Mouse (Mus musculus) embryonic facial prominence, embryonic 13.5 days (tissue): ENCODE measurements at regions not wholly inside any gene's neighbourhood (a gene's known extent, or its start where the extent isn't known, plus 50 kb on each side); places are given as distances from the start of the nearest gene placed in this dataset.

Experiments
- ATAC-seq: fragments of 200-750 bp; cut with Nextera tagmentation; 2 replicates; pipeline ENCODE4 v1.8.0; 2017; ENCODE audit warnings: low read depth; ENCODE audit not compliant: insufficient number of reproducible peaks, insufficient read depth, low FRiP score, low TSS enrichment
- H3K27ac ChIP-seq: fragments of 300-500 bp; sonication (generic); 2 replicates; pipeline ENCODE4 v1.5.1; 2015; ENCODE audit warnings: moderate library complexity, mild to moderate bottlenecking, inconsistent platforms
- H3K27me3 ChIP-seq: fragments of 300-500 bp; sonication (generic); 2 replicates; pipeline ENCODE4 v1.6.1; 2015; ENCODE audit warnings: mild to moderate bottlenecking, inconsistent platforms
- H3K36me3 ChIP-seq: fragments of 300-500 bp; sonication (generic); 2 replicates; pipeline ENCODE4 v1.6.1; 2015; ENCODE audit warnings: mild to moderate bottlenecking, inconsistent platforms
- H3K4me1 ChIP-seq: fragments of 300-500 bp; sonication (generic); 2 replicates; pipeline ENCODE4 v1.6.1; 2015; ENCODE audit warnings: inconsistent platforms
- H3K4me2 ChIP-seq: fragments of 300-500 bp; sonication (generic); 2 replicates; pipeline ENCODE4 v1.6.1; 2015; ENCODE audit warnings: moderate library complexity, mild to moderate bottlenecking, inconsistent platforms
- H3K4me3 ChIP-seq: fragments of 300-500 bp; sonication (generic); 2 replicates; pipeline ENCODE4 v1.5.1; 2015; ENCODE audit warnings: mild to moderate bottlenecking, inconsistent platforms
- H3K9ac ChIP-seq: fragments of 300-500 bp; sonication (generic); 2 replicates; pipeline ENCODE4 v1.6.1; 2015; ENCODE audit warnings: mild to moderate bottlenecking, inconsistent platforms
- H3K9me3 ChIP-seq: fragments of 300-500 bp; sonication (generic); 2 replicates; pipeline ENCODE4 v1.6.1; 2016; ENCODE audit warnings: inconsistent platforms
- WGBS: fragments of 180-500 bp; shearing (Covaris S2); methylation state at CpG from one replicate; pipeline ENCODE4 v1.1.7; 2015; ENCODE audit warnings: mixed read lengths; 5-methylcytosine and 5-hydroxymethylcytosine counted together

- Histone ChIP-seq H3K4me1 (peaks cover 14% of the 10 kb centered on the region), H3K36me3 (no peaks in the 10 kb centered on the region), H3K27me3 (no peaks in the 10 kb centered on the region), H3K4me3 (no peak overlapping the region), H3K27ac (no peak overlapping the region), H3K4me2 (no peak overlapping the region), H3K9ac (no peak overlapping the region), H3K9me3 (no peaks in the 10 kb centered on the region)
- 78% methylated on average over 12 of the region's 12 CpGs for WGBS
- ATAC-seq: no peak
Measured at GRCm38 (mm10) chr5:119586391-119587058, 83.9 kb upstream of the Tbx3 start.

- no peaks in the 10 kb centered on the region for H3K9me3 ChIP-seq
- no peak overlapping the region for H3K4me3 ChIP-seq
- H3K27me3 ChIP-seq: no peaks in the 10 kb centered on the region
- peaks cover 14% of the 10 kb centered on the region for H3K4me1 ChIP-seq
- H3K9ac ChIP-seq: no peak overlapping the region
- no peak overlapping the region for H3K27ac ChIP-seq
- ATAC-seq: no peak
- WGBS: 55% methylated on average over 12 of the region's 12 CpGs
- no peaks in the 10 kb centered on the region for H3K36me3 ChIP-seq
- no peak overlapping the region for H3K4me2 ChIP-seq
Measured at GRCm38 (mm10) chr5:119587239-119587811, 83.1 kb upstream of the Tbx3 start.

GRCm38 (mm10) chr5:119588340-119589272 is 81.9 kb upstream of the Tbx3 start:
- H3K9ac ChIP-seq: no peak overlapping the region
- no peaks in the 10 kb centered on the region for H3K36me3 ChIP-seq
- no peaks in the 10 kb centered on the region for H3K9me3 ChIP-seq
- ATAC-seq: no peak
- peaks cover 14% of the 10 kb centered on the region for H3K4me1 ChIP-seq
- no peak overlapping the region for H3K4me2 ChIP-seq
- H3K27me3 ChIP-seq: no peaks in the 10 kb centered on the region
- H3K4me3 ChIP-seq: no peak overlapping the region
- H3K27ac ChIP-seq: no peak overlapping the region
- 22% methylated on average over 9 of the region's 9 CpGs for WGBS

GRCm38 (mm10) chr5:119591271-119591670 is 79.2 kb upstream of the Tbx3 start:
- Histone ChIP-seq H3K36me3 (no peaks in the 10 kb centered on the region), H3K4me1 (peaks cover 14% of the 10 kb centered on the region), H3K4me3 (no peak overlapping the region), H3K9ac (no peak overlapping the region), H3K27me3 (no peaks in the 10 kb centered on the region), H3K4me2 (no peak overlapping the region), H3K9me3 (no peaks in the 10 kb centered on the region), H3K27ac (no peak overlapping the region)
- WGBS: 74% methylated on average over 5 of the region's 5 CpGs
- ATAC-seq: no peak

- WGBS: 82% methylated on average over 10 of the region's 10 CpGs
- H3K4me1 ChIP-seq: peaks cover 20% of the 10 kb centered on the region
- H3K4me2 ChIP-seq: no peak overlapping the region
- no peaks in the 10 kb centered on the region for H3K27me3 ChIP-seq
- no peak for ATAC-seq
- H3K4me3 ChIP-seq: no peak overlapping the region
- H3K9ac ChIP-seq: no peak overlapping the region
- no peaks in the 10 kb centered on the region for H3K36me3 ChIP-seq
- no peak overlapping the region for H3K27ac ChIP-seq
- no peaks in the 10 kb centered on the region for H3K9me3 ChIP-seq
Measured at GRCm38 (mm10) chr5:119592891-119593290, 77.6 kb upstream of the Tbx3 start.

- ATAC-seq: no peak
- Histone ChIP-seq H3K9ac (no peak overlapping the region), H3K27me3 (no peaks in the 10 kb centered on the region), H3K4me1 (peaks cover 22% of the 10 kb centered on the region), H3K4me3 (no peak overlapping the region), H3K27ac (no peak overlapping the region), H3K4me2 (no peak overlapping the region), H3K36me3 (no peaks in the 10 kb centered on the region), H3K9me3 (no peaks in the 10 kb centered on the region)
- 86% methylated on average over 8 of the region's 8 CpGs for whole genome bisulfite sequencing
Measured at GRCm38 (mm10) chr5:119594541-119594940, 75.9 kb upstream of the Tbx3 start.

- Histone ChIP-seq H3K27me3 (no peaks in the 10 kb centered on the region), H3K4me2 (no peak overlapping the region), H3K4me3 (no peak overlapping the region), H3K9ac (no peak overlapping the region), H3K27ac (no peak overlapping the region), H3K4me1 (peaks cover 25% of the 10 kb centered on the region), H3K36me3 (no peaks in the 10 kb centered on the region), H3K9me3 (no peaks in the 10 kb centered on the region)
- WGBS: 88% methylated on average over 19 of the region's 19 CpGs
- no peak for ATAC-seq
Measured at GRCm38 (mm10) chr5:119596295-119596993, 74.0 kb upstream of the Tbx3 start.

- no peak overlapping the region for H3K4me2 ChIP-seq
- WGBS: 81% methylated on average over 7 of the region's 8 CpGs
- H3K36me3 ChIP-seq: no peaks in the 10 kb centered on the region
- no peak overlapping the region for H3K27ac ChIP-seq
- H3K9ac ChIP-seq: no peak overlapping the region
- H3K27me3 ChIP-seq: no peaks in the 10 kb centered on the region
- no peak for ATAC-seq
- peaks cover 25% of the 10 kb centered on the region for H3K4me1 ChIP-seq
- no peaks in the 10 kb centered on the region for H3K9me3 ChIP-seq
- H3K4me3 ChIP-seq: no peak overlapping the region
Measured at GRCm38 (mm10) chr5:119596994-119597391, 73.5 kb upstream of the Tbx3 start.

- Histone ChIP-seq H3K4me2 (peak overlapping the region; percentile 7; the same call in 1 of the 2 replicates), H3K27me3 (no peaks in the 10 kb centered on the region)
Measured at GRCm38 (mm10) chr5:119597530-119597929, 72.9 kb upstream of the Tbx3 start.

GRCm38 (mm10) chr5:119598166-119598565 is 72.3 kb upstream of the Tbx3 start:
- Histone ChIP-seq H3K27me3 (no peaks in the 10 kb centered on the region), H3K4me3 (no peak overlapping the region), H3K36me3 (no peaks in the 10 kb centered on the region), H3K9me3 (peaks cover 6% of the 10 kb centered on the region; the same call in 1 of the 2 replicates), H3K4me2 (peak overlapping the region; percentile 28; the same call in 1 of the 2 replicates), H3K9ac (no peak overlapping the region), H3K27ac (peak overlapping the region; percentile 62), H3K4me1 (peaks cover 25% of the 10 kb centered on the region)
- ATAC-seq: peak; percentile 8; the same call in 1 of the 2 replicates
- 24% methylated on average over 10 of the region's 10 CpGs for WGBS

More at GRCm38 (mm10) chr5:119597530-119597929, 72.9 kb upstream of the Tbx3 start:
- 73% methylated on average over 3 of the region's 3 CpGs for WGBS
- Histone ChIP-seq H3K27ac (peak overlapping the region; percentile 44; the same call in 1 of the 2 replicates), H3K9me3 (no peaks in the 10 kb centered on the region), H3K4me3 (no peak overlapping the region), H3K9ac (no peak overlapping the region), H3K4me1 (peaks cover 25% of the 10 kb centered on the region), H3K36me3 (no peaks in the 10 kb centered on the region)
- ATAC-seq: no peak

- Histone ChIP-seq H3K4me1 (peaks cover 31% of the 10 kb centered on the region), H3K36me3 (no peaks in the 10 kb centered on the region), H3K9ac (no peak overlapping the region), H3K4me2 (no peak overlapping the region), H3K4me3 (no peak overlapping the region), H3K27me3 (no peaks in the 10 kb centered on the region), H3K9me3 (peaks cover 6% of the 10 kb centered on the region; the same call in 1 of the 2 replicates), H3K27ac (no peak overlapping the region)
- ATAC-seq: no peak
- 90% methylated on average over 5 of the region's 5 CpGs for WGBS
Measured at GRCm38 (mm10) chr5:119601390-119601789, 69.1 kb upstream of the Tbx3 start.
